Mouse (Mus musculus): Measurements from ENCODE around the gene Fam98b.

The Fam98b gene

GRCm38 (mm10) chr2:117263786-117264408 lies 14.4 kb downstream of the Fam98b start:
- in situ Hi-C loops (cut with MboI; ENCODE audit: low pct_unique_long_range_greater_than_20kb in 1 of 2, low sequenced_read_pairs in 2 of 2, unreplicated experiment in 1 of 2): loop anchor here in 1 of 2 experiments (25.0 kb wide), 1 partner anchor 173 kb away; no protein-coding TSS in a partner anchor

- in situ Hi-C loops (cut with MboI; ENCODE audit: low pct_unique_long_range_greater_than_20kb in 1 of 2, low sequenced_read_pairs in 2 of 2, unreplicated experiment in 1 of 2): no loop called here
Observed at GRCm38 (mm10) chr2:117288291-117288690, 38.8 kb downstream of the Fam98b start.

GRCm38 (mm10) chr2:117299596-117300448 lies 50.3 kb downstream of the Fam98b start:
- in situ Hi-C loops (cut with MboI; ENCODE audit: low pct_unique_long_range_greater_than_20kb in 1 of 2, low sequenced_read_pairs in 2 of 2, unreplicated experiment in 1 of 2): no loop called here

GRCm38 (mm10) chr2:117303391-117304350 lies 54.1 kb downstream of the Fam98b start:
- in situ Hi-C loops (cut with MboI; ENCODE audit: low pct_unique_long_range_greater_than_20kb in 1 of 2, low sequenced_read_pairs in 2 of 2, unreplicated experiment in 1 of 2): no loop called here

- in situ Hi-C loops (cut with MboI; ENCODE audit: low pct_unique_long_range_greater_than_20kb in 1 of 2, low sequenced_read_pairs in 2 of 2, unreplicated experiment in 1 of 2): no loop called here
Observed at GRCm38 (mm10) chr2:117304941-117305340, 55.4 kb downstream of the Fam98b start.

- in situ Hi-C loops (cut with MboI; ENCODE audit: low pct_unique_long_range_greater_than_20kb in 1 of 2, low sequenced_read_pairs in 2 of 2, unreplicated experiment in 1 of 2): no loop called here
Observed at GRCm38 (mm10) chr2:117307959-117308358, 58.4 kb downstream of the Fam98b start.

GRCm38 (mm10) chr2:117309046-117309445 lies 59.5 kb downstream of the Fam98b start:
- in situ Hi-C loops (cut with MboI; ENCODE audit: low pct_unique_long_range_greater_than_20kb in 1 of 2, low sequenced_read_pairs in 2 of 2, unreplicated experiment in 1 of 2): no loop called here

- in situ Hi-C loops (cut with MboI; ENCODE audit: low pct_unique_long_range_greater_than_20kb in 1 of 2, low sequenced_read_pairs in 2 of 2, unreplicated experiment in 1 of 2): no loop called here
Observed at GRCm38 (mm10) chr2:117311349-117311748, 61.8 kb downstream of the Fam98b start.

GRCm38 (mm10) chr2:117312030-117312429 lies 62.5 kb downstream of the Fam98b start:
- in situ Hi-C loops (cut with MboI; ENCODE audit: low pct_unique_long_range_greater_than_20kb in 1 of 2, low sequenced_read_pairs in 2 of 2, unreplicated experiment in 1 of 2): no loop called here

- in situ Hi-C loops (cut with MboI; ENCODE audit: low pct_unique_long_range_greater_than_20kb in 1 of 2, low sequenced_read_pairs in 2 of 2, unreplicated experiment in 1 of 2): no loop called here
Observed at GRCm38 (mm10) chr2:117312441-117312895, 62.9 kb downstream of the Fam98b start.

- in situ Hi-C loops (cut with MboI; ENCODE audit: low pct_unique_long_range_greater_than_20kb in 1 of 2, low sequenced_read_pairs in 2 of 2, unreplicated experiment in 1 of 2): no loop called here
Observed at GRCm38 (mm10) chr2:117313586-117314235, 64.2 kb downstream of the Fam98b start.

- in situ Hi-C loops (cut with MboI; ENCODE audit: low pct_unique_long_range_greater_than_20kb in 1 of 2, low sequenced_read_pairs in 2 of 2, unreplicated experiment in 1 of 2): no loop called here
Observed at GRCm38 (mm10) chr2:117318991-117319390, 69.5 kb downstream of the Fam98b start.
